Mouse (Mus musculus): ENCODE measurements around the gene Bax. TPM values are rescaled to one million over a fixed set of nuclear protein-coding genes. Genes with fewer than 3 reads are reported as not detected.

The Bax gene
- polyA plus RNA-seq, 1 experiment from 2014 or later = 161 TPM

- Histone ChIP-seq H3K36me3 (peaks cover 32% of the 10 kb centered on the region), H3K9me3 (no peaks in the 10 kb centered on the region), H3K9ac (peak overlapping the region; percentile 90), H3K27me3 (no peaks in the 10 kb centered on the region), H3K4me1 (peaks cover 40% of the 10 kb centered on the region), H3K4me2 (peak overlapping the region; percentile 91), H3K27ac (peak overlapping the region; percentile 86), H3K4me3 (peak overlapping the region; percentile 79)
- no peak for ATAC-seq (ENCODE audit: borderline replicate concordance, extremely low read depth, low FRiP score, low TSS enrichment)
- WGBS = 0% methylated on average over 7 of the region's 7 CpGs
These were observed 32.9 kb downstream of the Bax start for GRCm38 (mm10) chr7:45433835-45434202.

GRCm38 (mm10) chr7:45426556-45426955 lies 40.1 kb downstream of the Bax start:
- Histone ChIP-seq H3K4me1 (no peaks in the 10 kb centered on the region), H3K4me2 (no peak overlapping the region), H3K27me3 (no peaks in the 10 kb centered on the region), H3K27ac (no peak overlapping the region), H3K9ac (no peak overlapping the region), H3K36me3 (peaks cover 81% of the 10 kb centered on the region), H3K4me3 (no peak overlapping the region), H3K9me3 (no peaks in the 10 kb centered on the region)
- WGBS = 81% methylated on average over 8 of the region's 8 CpGs
- no peak for ATAC-seq (ENCODE audit: borderline replicate concordance, extremely low read depth, low FRiP score, low TSS enrichment)

- Histone ChIP-seq H3K36me3 (peaks cover 47% of the 10 kb centered on the region), H3K4me1 (peaks cover 21% of the 10 kb centered on the region), H3K4me2 (no peak overlapping the region), H3K27ac (no peak overlapping the region), H3K9me3 (no peaks in the 10 kb centered on the region), H3K9ac (no peak overlapping the region), H3K27me3 (peaks cover 43% of the 10 kb centered on the region), H3K4me3 (no peak overlapping the region)
- ATAC-seq (ENCODE audit: borderline replicate concordance, extremely low read depth, low FRiP score, low TSS enrichment) = no peak
- WGBS = 92% methylated on average over 14 of the region's 14 CpGs
These were observed 45.5 kb downstream of the Bax start for GRCm38 (mm10) chr7:45421194-45421593.

- peaks cover 27% of the 10 kb centered on the region for H3K4me1 ChIP-seq
- peaks cover 44% of the 10 kb centered on the region for H3K36me3 ChIP-seq
- H3K4me3 ChIP-seq = no peak within 1 kb of the TSS
- no peak for ATAC-seq (ENCODE audit: borderline replicate concordance, extremely low read depth, low FRiP score, low TSS enrichment)
- peak within 1 kb of the TSS; percentile 22 for H3K4me2 ChIP-seq
- 60% methylated on average over 6 of the region's 6 CpGs for WGBS
- no peak within 1 kb of the TSS for H3K9ac ChIP-seq
- no peaks in the 10 kb centered on the region for H3K9me3 ChIP-seq
- peaks cover 49% of the 10 kb centered on the region for H3K27me3 ChIP-seq
- H3K27ac ChIP-seq = 0 out of 2 replicates have a peak within 1 kb of the TSS, but pooled peaks have one; percentile 7
These were observed 46.1 kb downstream of the Bax start, which contains the start of gene Lhb for GRCm38 (mm10) chr7:45420615-45420919. TSS of gene Lhb (plus strand) at chr7:45420820.

- no peak overlapping the region for H3K9ac ChIP-seq
- no peak for ATAC-seq (ENCODE audit: borderline replicate concordance, extremely low read depth, low FRiP score, low TSS enrichment)
- peaks cover 54% of the 10 kb centered on the region for H3K27me3 ChIP-seq
- 12% methylated on average over 27 of the region's 27 CpGs for WGBS
- H3K36me3 ChIP-seq = peaks cover 40% of the 10 kb centered on the region
- no peaks in the 10 kb centered on the region for H3K9me3 ChIP-seq
- H3K4me1 ChIP-seq = peaks cover 31% of the 10 kb centered on the region
- no peak overlapping the region for H3K4me3 ChIP-seq
- H3K4me2 ChIP-seq = peak overlapping the region; percentile 22
- H3K27ac ChIP-seq = 0 out of 2 replicates have a peak overlapping the region, but pooled peaks have one; percentile 7
These were observed 46.7 kb downstream of the Bax start for GRCm38 (mm10) chr7:45419859-45420614.

- Histone ChIP-seq H3K36me3 (peaks cover 20% of the 10 kb centered on the region), H3K27me3 (peaks cover 74% of the 10 kb centered on the region), H3K27ac (no peak overlapping the region), H3K4me1 (peaks cover 45% of the 10 kb centered on the region), H3K4me3 (no peak overlapping the region), H3K9me3 (no peaks in the 10 kb centered on the region), H3K9ac (no peak overlapping the region), H3K4me2 (no peak overlapping the region)
- no peak for ATAC-seq (ENCODE audit: borderline replicate concordance, extremely low read depth, low FRiP score, low TSS enrichment)
- WGBS = 11% methylated on average over 13 of the region's 13 CpGs
These were observed 48.7 kb downstream of the Bax start for GRCm38 (mm10) chr7:45417962-45418492.

GRCm38 (mm10) chr7:45415636-45416035 lies 51.1 kb downstream of the Bax start:
- 11% methylated on average over 37 of the region's 37 CpGs for WGBS
- H3K4me1 ChIP-seq = peaks cover 45% of the 10 kb centered on the region
- no peaks in the 10 kb centered on the region for H3K9me3 ChIP-seq
- H3K9ac ChIP-seq = no peak overlapping the region
- peaks cover 91% of the 10 kb centered on the region for H3K27me3 ChIP-seq
- ATAC-seq (ENCODE audit: borderline replicate concordance, extremely low read depth, low FRiP score, low TSS enrichment) = no peak
- H3K4me2 ChIP-seq = peak overlapping the region; percentile 95
- H3K4me3 ChIP-seq = peak overlapping the region; percentile 22
- H3K27ac ChIP-seq = no peak overlapping the region
- H3K36me3 ChIP-seq = no peaks in the 10 kb centered on the region

GRCm38 (mm10) chr7:45414740-45415224 lies 51.9 kb downstream of the Bax start:
- H3K27ac ChIP-seq = no peak overlapping the region
- H3K9ac ChIP-seq = no peak overlapping the region
- H3K27me3 ChIP-seq = peaks cover 92% of the 10 kb centered on the region
- H3K4me3 ChIP-seq = peak overlapping the region; percentile 55; the same call in 1 of the 2 replicates
- 39% methylated on average over 12 of the region's 12 CpGs for WGBS
- no peak for ATAC-seq (ENCODE audit: borderline replicate concordance, extremely low read depth, low FRiP score, low TSS enrichment)
- H3K4me2 ChIP-seq = peak overlapping the region; percentile 95
- H3K4me1 ChIP-seq = peaks cover 39% of the 10 kb centered on the region
- H3K9me3 ChIP-seq = no peaks in the 10 kb centered on the region
- H3K36me3 ChIP-seq = no peaks in the 10 kb centered on the region

GRCm38 (mm10) chr7:45413864-45414739 lies 52.6 kb downstream of the Bax start:
- WGBS = 2% methylated on average over 26 of the region's 27 CpGs
- Histone ChIP-seq H3K9ac (peak overlapping the region; percentile 48), H3K27me3 (peaks cover 95% of the 10 kb centered on the region), H3K9me3 (no peaks in the 10 kb centered on the region), H3K4me1 (peaks cover 38% of the 10 kb centered on the region), H3K36me3 (no peaks in the 10 kb centered on the region), H3K4me3 (peak overlapping the region; percentile 55), H3K4me2 (peak overlapping the region; percentile 95), H3K27ac (peak overlapping the region; percentile 84)
- ATAC-seq (ENCODE audit: borderline replicate concordance, extremely low read depth, low FRiP score, low TSS enrichment) = peak; percentile 54

GRCm38 (mm10) chr7:45413113-45413863 lies 53.4 kb downstream of the Bax start, which contains the start of gene Ntf5:
TSS of gene Ntf5 (plus strand) at chr7:45413695.
- Histone ChIP-seq H3K4me3 (peak within 1 kb of the TSS; percentile 55), H3K27me3 (peaks cover 96% of the 10 kb centered on the region), H3K36me3 (no peaks in the 10 kb centered on the region), H3K27ac (peak within 1 kb of the TSS; percentile 84), H3K9me3 (no peaks in the 10 kb centered on the region), H3K9ac (peak within 1 kb of the TSS; percentile 48), H3K4me1 (peaks cover 34% of the 10 kb centered on the region), H3K4me2 (peak within 1 kb of the TSS; percentile 95)
- peak; percentile 52 for ATAC-seq (ENCODE audit: borderline replicate concordance, extremely low read depth, low FRiP score, low TSS enrichment)
- WGBS = under 1% methylated on average over 44 of the region's 45 CpGs

- H3K9me3 ChIP-seq = no peaks in the 10 kb centered on the region
- H3K4me3 ChIP-seq = no peak overlapping the region
- ATAC-seq (ENCODE audit: borderline replicate concordance, extremely low read depth, low FRiP score, low TSS enrichment) = no peak
- no peaks in the 10 kb centered on the region for H3K36me3 ChIP-seq
- no peak overlapping the region for H3K9ac ChIP-seq
- peaks cover 25% of the 10 kb centered on the region for H3K4me1 ChIP-seq
- 63% methylated on average over 2 of the region's 2 CpGs for WGBS
- no peak overlapping the region for H3K27ac ChIP-seq
- H3K4me2 ChIP-seq = no peak overlapping the region
- peaks cover 96% of the 10 kb centered on the region for H3K27me3 ChIP-seq
These were observed 54.3 kb downstream of the Bax start for GRCm38 (mm10) chr7:45412421-45412820.

Data from lung, embryonic 15.5 days (tissue).